Mouse (Mus musculus) heart, embryonic 14.5 days (tissue): ENCODE measurements at regions not wholly inside any gene's neighbourhood (a gene's known extent, or its start where the extent isn't known, plus 50 kb on each side); places are given as distances from the start of the nearest gene placed in this dataset.
"Not testable (repeated sequence)": the region's sequence is repeated elsewhere in the genome, so short reads cannot be mapped to it uniquely, and the experiment has no call there.

ENCODE experiments used
- ATAC-seq: fragments of 200-750 bp; cut with Nextera tagmentation; 2 replicates; pipeline ENCODE4 v1.8.0; 2017; ENCODE audit warnings: low read depth, moderate TSS enrichment; ENCODE audit not compliant: insufficient number of reproducible peaks, insufficient read depth, low FRiP score
- H3K27ac ChIP-seq, 2 experiments: fragments of 200-500 bp in 1 of 2; fragments of 300-500 bp in 1 of 2; sonication (generic) in 1 of 2; replicated peaks in 1 of 2; 2 replicates each; pipeline ENCODE4 v1.5.1; 2012 to 2014; ENCODE audit warnings: low read depth in 2 of 2, low read length in 2 of 2, control low read depth in 1 of 2, mild to moderate bottlenecking in 1 of 2, mixed read lengths in 1 of 2; ENCODE audit not compliant: control insufficient read depth in 1 of 2, insufficient read depth in 1 of 2
- H3K27me3 ChIP-seq: fragments of 300-500 bp; sonication (generic); 2 replicates; pipeline ENCODE4 v1.6.1; 2014; ENCODE audit warnings: mild to moderate bottlenecking, low read length, control low read depth; ENCODE audit not compliant: control insufficient read depth, insufficient read depth
- H3K36me3 ChIP-seq: fragments of 300-500 bp; sonication (generic); 2 replicates; pipeline ENCODE4 v1.6.1; 2014; ENCODE audit warnings: mild to moderate bottlenecking, control low read depth, low read length, mixed read lengths; ENCODE audit not compliant: control insufficient read depth, insufficient read depth
- H3K4me1 ChIP-seq, 2 experiments: fragments of 200-500 bp in 1 of 2; fragments of 300-500 bp in 1 of 2; sonication (generic) in 1 of 2; 2 replicates each; pipeline ENCODE4 v1.6.1; 2012 to 2014; ENCODE audit warnings: low read length in 2 of 2, control low read depth in 1 of 2, mixed read lengths in 1 of 2; ENCODE audit not compliant: control insufficient read depth in 2 of 2, insufficient read depth in 2 of 2
- H3K4me2 ChIP-seq: fragments of 300-500 bp; sonication (generic); 2 replicates; pipeline ENCODE4 v1.6.1; 2014; ENCODE audit warnings: mild to moderate bottlenecking, low read length
- H3K4me3 ChIP-seq, 2 experiments: fragments of 200-500 bp in 1 of 2; fragments of 300-500 bp in 1 of 2; sonication (generic) in 1 of 2; 2 replicates each; pipeline ENCODE4 v1.5.1; 2012 to 2014; ENCODE audit warnings: low read length in 2 of 2, mild to moderate bottlenecking in 2 of 2, control low read depth in 1 of 2, low read depth in 1 of 2, moderate library complexity in 1 of 2; ENCODE audit not compliant: control insufficient read depth in 1 of 2, insufficient read depth in 1 of 2
- H3K9ac ChIP-seq: fragments of 300-500 bp; sonication (generic); 2 replicates; pipeline ENCODE4 v1.6.1; 2014; ENCODE audit warnings: mild to moderate bottlenecking, low read length
- H3K9me3 ChIP-seq: fragments of 300-500 bp; sonication (generic); 2 replicates; pipeline ENCODE4 v1.6.1; 2016; ENCODE audit warnings: low read length, control low read depth; ENCODE audit not compliant: control insufficient read depth
- WGBS: fragments of 180-500 bp; shearing (Covaris S2); extraction: QIAGEN DNeasy Blood & Tissue Kit; methylation state at CpG from one replicate; pipeline ENCODE4 v1.1.7; 2014; 5-methylcytosine and 5-hydroxymethylcytosine counted together

DNA sequence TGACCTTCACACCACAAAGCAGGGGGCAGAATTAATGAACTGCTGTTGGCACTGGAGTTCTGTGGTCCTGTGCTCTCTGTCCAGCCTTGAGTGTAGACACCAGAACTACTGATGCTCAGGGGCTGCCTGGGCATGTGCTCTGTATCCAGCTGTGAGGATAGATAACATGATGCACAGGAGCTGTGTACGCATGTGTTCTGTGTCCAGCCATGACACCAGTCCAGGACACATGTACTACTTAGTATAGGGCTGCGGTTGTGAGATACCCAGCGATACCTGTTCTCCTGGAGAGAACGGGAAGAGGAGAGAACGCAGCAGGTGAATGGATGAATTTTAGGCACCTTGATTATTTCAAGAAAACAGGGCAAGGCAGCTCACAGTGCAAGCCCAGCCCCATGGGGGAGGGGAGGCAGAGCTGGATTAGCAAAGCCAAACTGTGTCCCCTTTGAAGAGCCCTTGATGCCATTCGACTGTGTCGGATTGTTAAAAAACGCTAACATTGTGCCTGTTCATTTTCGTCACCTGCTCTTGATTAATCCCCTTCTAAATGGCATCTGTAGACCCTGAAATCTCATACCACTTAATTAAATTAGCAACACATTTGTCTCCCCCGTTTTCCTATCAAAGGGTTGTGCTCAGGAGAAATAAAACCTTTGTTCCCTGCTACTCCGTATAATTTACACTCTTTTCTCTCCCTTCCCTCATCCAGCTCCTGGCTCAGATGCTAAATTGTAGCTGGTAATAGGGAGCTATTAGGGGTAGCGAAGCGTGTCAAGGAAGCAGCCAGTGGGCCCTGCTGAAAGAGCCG lies 218.8 kb upstream of the Irx4 start:
- Histone ChIP-seq H3K9me3 (no peaks in the 10 kb centered on the region), H3K36me3 (no peaks in the 10 kb centered on the region), H3K27me3 (no peaks in the 10 kb centered on the region; the same call in 1 of the 2 replicates), H3K4me1 (no peaks in the 10 kb centered on the region), H3K27ac (no peak overlapping the region), H3K4me2 (no peak overlapping the region), H3K9ac (no peak overlapping the region), H3K4me3 (no peak overlapping the region)
- no peak for ATAC-seq
- WGBS: 60% methylated on average over 14 of the region's 14 CpGs

DNA sequence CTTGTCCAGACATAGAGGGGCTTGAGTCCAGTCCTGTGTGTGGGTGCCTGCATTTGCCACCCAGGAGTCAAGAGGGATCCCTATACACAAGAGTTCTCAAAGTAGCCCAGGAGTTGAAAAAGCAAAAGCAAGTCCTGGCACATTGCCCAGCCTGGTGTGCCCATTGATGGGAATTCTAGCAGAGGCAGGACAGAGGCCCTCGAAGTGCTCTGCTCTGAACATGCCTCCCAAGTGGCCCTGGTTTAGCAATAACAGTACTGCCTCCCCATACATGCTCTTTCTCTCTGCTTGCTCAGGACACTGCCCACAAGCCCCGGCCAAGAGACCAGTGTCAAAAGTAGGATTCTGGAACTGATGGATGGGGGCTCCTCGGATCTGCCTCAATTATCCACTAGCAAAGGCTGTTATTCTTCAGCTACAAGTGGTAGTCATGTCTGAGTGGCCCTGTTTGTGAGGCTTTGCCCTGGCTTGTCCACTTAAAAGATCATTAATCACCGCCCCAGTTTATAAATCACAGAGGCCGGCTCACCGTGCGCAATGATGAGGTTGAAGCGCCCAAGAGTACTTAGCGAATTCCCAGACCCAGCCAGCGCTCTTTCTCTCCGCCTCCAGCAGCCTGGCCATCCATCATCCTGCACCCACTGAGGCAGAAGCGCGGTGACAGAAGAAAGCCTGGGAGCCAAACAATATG lies 190.3 kb upstream of the Irx4 start:
- peaks cover 16 to 26% of the 10 kb centered on the region in 2 experiments for H3K4me1 ChIP-seq
- H3K9ac ChIP-seq: no peak overlapping the region
- H3K36me3 ChIP-seq: no peaks in the 10 kb centered on the region
- no peak overlapping the region for H3K4me2 ChIP-seq
- no peak overlapping the region for H3K4me3 ChIP-seq
- no peak overlapping the region for H3K27ac ChIP-seq
- H3K9me3 ChIP-seq: no peaks in the 10 kb centered on the region
- H3K27me3 ChIP-seq: no peaks in the 10 kb centered on the region
- 68% methylated on average over 13 of the region's 13 CpGs for WGBS
- no peak for ATAC-seq

DNA sequence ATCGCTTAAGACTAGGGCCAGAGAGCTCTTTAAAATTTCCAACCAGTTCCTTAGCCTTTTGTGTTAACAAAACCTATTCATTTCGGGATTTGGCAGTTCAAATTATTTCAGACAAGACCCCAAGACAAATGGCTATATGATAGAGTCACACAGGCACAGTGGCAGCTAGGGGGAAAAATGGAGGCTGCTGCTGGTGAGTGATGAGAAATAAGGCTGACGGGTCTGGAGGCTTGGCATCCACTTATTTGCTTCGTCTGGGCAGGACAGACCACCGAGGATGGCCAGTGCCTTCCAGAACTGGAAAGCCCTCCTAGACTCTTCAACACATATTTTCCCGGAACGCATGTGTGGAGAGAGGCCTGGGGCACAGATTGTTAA lies 189.8 kb upstream of the Irx4 start:
- Histone ChIP-seq H3K9me3 (no peaks in the 10 kb centered on the region), H3K27ac (no peak overlapping the region), H3K36me3 (no peaks in the 10 kb centered on the region), H3K27me3 (no peaks in the 10 kb centered on the region), H3K9ac (no peak overlapping the region), H3K4me1 (peaks cover 16 to 26% of the 10 kb centered on the region in 2 experiments), H3K4me2 (no peak overlapping the region), H3K4me3 (no peak overlapping the region)
- ATAC-seq: no peak
- 64% methylated on average over 7 of the region's 7 CpGs for whole genome bisulfite sequencing

DNA sequence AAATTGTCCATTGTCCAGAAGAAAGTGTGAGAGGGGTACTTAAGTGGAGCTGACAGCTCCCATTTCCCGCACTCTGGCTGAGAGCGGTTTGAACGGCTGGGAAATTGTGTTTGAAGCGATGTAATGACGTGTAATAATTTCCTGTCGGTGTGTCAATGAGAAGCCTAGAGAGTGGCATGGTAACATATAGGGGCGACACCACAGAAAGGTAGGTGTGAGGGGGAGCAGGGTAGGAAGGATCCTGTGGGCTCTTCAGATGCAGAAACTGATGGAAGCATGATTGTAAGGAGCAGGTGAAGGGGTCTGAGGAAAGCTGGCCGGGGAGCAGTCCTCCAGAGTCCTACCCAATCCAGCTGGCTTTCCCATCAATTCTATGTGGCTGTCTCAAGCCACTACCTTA lies 189.2 kb upstream of the Irx4 start:
- no peak overlapping the region for H3K4me2 ChIP-seq
- no peak overlapping the region for H3K9ac ChIP-seq
- WGBS: 47% methylated on average over 8 of the region's 8 CpGs
- no peaks in the 10 kb centered on the region for H3K9me3 ChIP-seq
- H3K4me3 ChIP-seq: no peak overlapping the region
- H3K27ac ChIP-seq: no peak overlapping the region
- peaks cover 16 to 26% of the 10 kb centered on the region in 2 experiments for H3K4me1 ChIP-seq
- no peaks in the 10 kb centered on the region for H3K36me3 ChIP-seq
- no peaks in the 10 kb centered on the region for H3K27me3 ChIP-seq
- ATAC-seq: no peak

DNA sequence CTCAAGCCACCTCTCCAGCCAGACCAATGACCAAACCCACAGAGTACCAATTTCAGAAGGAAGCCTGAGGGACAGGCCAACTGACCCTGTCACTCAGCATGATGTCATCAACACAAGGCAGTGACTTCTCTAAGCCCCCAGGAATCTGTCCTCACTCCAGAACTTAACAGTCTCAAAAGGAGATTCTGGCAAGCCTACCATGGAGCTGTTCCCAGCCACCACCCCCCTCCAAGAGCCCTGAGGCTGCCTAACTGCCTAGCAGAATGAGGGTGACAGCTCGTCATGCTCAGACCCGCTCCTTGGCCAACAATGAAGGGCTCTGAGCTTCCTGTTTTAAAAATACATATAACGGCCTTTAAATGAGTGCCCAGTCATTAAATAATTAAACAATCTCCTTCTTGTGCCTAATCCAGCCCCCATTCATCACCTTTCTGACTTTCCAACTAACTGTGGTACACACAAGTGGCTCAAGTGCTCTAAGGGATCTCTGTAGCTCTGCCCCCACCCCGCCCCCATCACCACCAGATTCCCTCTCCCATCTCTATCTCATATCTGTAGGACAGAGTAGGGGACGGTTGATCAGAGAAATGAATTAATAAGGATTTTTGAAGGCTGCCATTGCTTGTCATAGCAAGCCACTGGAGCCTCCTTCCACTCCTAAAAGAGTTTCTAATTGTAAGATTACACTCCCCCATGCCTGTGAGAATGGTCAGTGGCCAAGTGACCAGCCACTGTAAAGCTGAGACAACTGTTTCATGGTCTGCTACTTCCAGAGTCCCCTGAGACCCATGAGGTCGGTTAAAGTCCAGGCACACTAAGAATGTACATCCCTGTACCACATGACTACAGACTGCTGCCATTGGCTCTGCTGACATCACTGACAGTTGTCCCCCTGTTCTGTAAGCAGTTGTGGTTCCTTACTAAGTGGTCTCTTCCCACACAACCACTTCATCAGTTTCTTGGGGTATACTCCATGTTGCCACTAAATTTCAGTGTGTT lies 188.1 kb upstream of the Irx4 start:
- Histone ChIP-seq H3K27me3 (no peaks in the 10 kb centered on the region), H3K4me3 (no peak overlapping the region), H3K9me3 (no peaks in the 10 kb centered on the region), H3K9ac (no peak overlapping the region), H3K36me3 (no peaks in the 10 kb centered on the region), H3K4me1 (peaks cover 16 to 31% of the 10 kb centered on the region in 2 experiments), H3K27ac (0 out of 4 replicates have a peak overlapping the region, but pooled peaks of 1 of the 2 experiments have one; percentile 14), H3K4me2 (no peak overlapping the region)
- ATAC-seq: peak; percentile 24; the same call in 1 of the 2 replicates
- WGBS: 29% methylated on average over 6 of the region's 6 CpGs

DNA sequence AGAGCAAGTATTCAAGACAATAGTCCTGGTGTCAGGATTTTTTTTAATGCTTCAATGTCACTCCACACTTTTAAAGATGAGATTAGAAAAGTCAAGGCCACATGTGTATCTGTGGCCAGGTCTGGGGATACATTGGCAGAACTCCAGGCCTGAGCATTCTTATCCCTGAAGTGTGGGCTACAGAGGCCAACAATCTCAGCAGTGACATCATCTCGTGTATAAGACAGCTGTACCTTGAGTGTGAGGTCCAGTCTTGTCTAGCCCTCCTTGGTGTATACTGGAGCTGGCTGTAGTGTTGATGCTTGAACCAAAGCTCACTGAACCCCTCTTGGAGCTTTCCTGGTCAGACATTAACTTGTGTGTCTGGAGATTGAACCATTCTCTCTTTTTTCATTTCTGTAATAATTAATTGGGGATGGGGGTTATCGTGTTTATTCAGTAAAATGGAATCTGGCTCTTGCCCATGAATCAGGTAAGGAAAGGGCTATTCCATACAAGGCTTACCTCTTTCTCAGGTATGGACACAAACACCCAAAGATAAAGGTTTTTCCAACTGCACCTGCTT lies 182.3 kb upstream of the Irx4 start:
- Histone ChIP-seq H3K9me3 (no peaks in the 10 kb centered on the region), H3K4me3 (no peak overlapping the region), H3K27me3 (no peaks in the 10 kb centered on the region), H3K4me2 (no peak overlapping the region), H3K9ac (no peak overlapping the region), H3K4me1 (peaks cover 16 to 42% of the 10 kb centered on the region in 2 experiments), H3K36me3 (no peaks in the 10 kb centered on the region), H3K27ac (peak overlapping the region; percentile 58 to 72)
- ATAC-seq: peak; percentile 52; the same call in 1 of the 2 replicates
- 37% methylated on average over 2 of the region's 2 CpGs for WGBS

DNA sequence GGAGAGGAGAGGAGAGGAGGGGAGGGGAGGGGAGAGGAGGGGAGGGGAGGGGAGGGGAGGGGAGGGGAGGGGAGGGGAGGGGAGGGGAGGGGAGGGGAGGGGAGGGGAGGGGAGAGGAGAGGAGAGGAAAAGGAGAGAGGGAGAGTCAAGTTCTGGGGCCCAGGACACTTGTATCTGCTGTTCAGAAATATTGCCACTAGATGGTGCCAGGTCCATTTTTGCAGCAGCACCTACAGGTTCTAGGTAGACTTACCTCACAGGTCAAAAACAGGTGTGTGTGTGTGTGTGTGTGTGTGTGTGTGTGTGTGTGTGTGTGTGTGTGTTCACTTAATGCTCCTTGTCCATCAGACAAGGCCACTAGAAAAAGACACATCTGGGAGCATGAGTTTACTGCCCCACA lies 172.5 kb upstream of the Irx4 start:
- H3K27ac ChIP-seq, H3K4me1 ChIP-seq, H3K9ac ChIP-seq, ATAC-seq, H3K27me3 ChIP-seq, H3K4me3 ChIP-seq, H3K4me2 ChIP-seq, H3K36me3 ChIP-seq, H3K9me3 ChIP-seq: not testable (repeated sequence)
